Mouse (Mus musculus) neural tube, embryonic 14.5 days (tissue): Measurements from ENCODE around the gene Stn1. TPM values are rescaled to one million over a fixed set of nuclear protein-coding genes. Genes with fewer than 3 reads are reported as not detected.

Source experiments
- ATAC-seq: fragments of 200-750 bp; cut with Nextera tagmentation; 2 replicates; pipeline ENCODE4 v1.8.0; 2017; ENCODE audit warnings: low read depth, mild to moderate bottlenecking, moderate TSS enrichment, moderate library complexity
- H3K27ac ChIP-seq: fragments of 300-500 bp; sonication (generic); 2 replicates; pipeline ENCODE4 v1.5.1; 2014; ENCODE audit warnings: low read depth, mild to moderate bottlenecking, control low read depth, low read length, moderate library complexity, mixed read lengths
- H3K27me3 ChIP-seq: fragments of 300-500 bp; sonication (generic); 2 replicates; pipeline ENCODE4 v1.6.1; 2014; ENCODE audit warnings: low read length; ENCODE audit not compliant: control insufficient read depth, insufficient read depth
- H3K36me3 ChIP-seq: fragments of 300-500 bp; sonication (generic); 2 replicates; pipeline ENCODE4 v1.6.1; 2014; ENCODE audit warnings: low read length, mixed read lengths; ENCODE audit not compliant: control insufficient read depth, insufficient read depth
- H3K4me1 ChIP-seq: fragments of 300-500 bp; sonication (generic); 2 replicates; pipeline ENCODE4 v1.6.1; 2014; ENCODE audit warnings: low read length; ENCODE audit not compliant: control insufficient read depth, insufficient read depth
- H3K4me2 ChIP-seq: fragments of 300-500 bp; sonication (generic); 2 replicates; pipeline ENCODE4 v1.6.1; 2014; ENCODE audit warnings: mild to moderate bottlenecking, low read depth, low read length, control low read depth
- H3K4me3 ChIP-seq: fragments of 300-500 bp; sonication (generic); 2 replicates; pipeline ENCODE4 v1.5.1; 2014; ENCODE audit warnings: low read depth, low read length, control low read depth, mixed read lengths
- H3K9ac ChIP-seq: fragments of 300-500 bp; sonication (generic); replicated peaks from 2 replicates; pipeline ENCODE4 v1.6.1; 2014; ENCODE audit warnings: low read depth, mild to moderate bottlenecking, control low read depth, low read length, mixed read lengths
- H3K9me3 ChIP-seq: fragments of 300-500 bp; sonication (generic); 2 replicates; pipeline ENCODE4 v1.6.1; 2016; ENCODE audit warnings: low read length; ENCODE audit not compliant: control insufficient read depth
- WGBS: fragments of 180-500 bp; shearing (Covaris S2); extraction: QIAGEN DNeasy Blood & Tissue Kit; methylation state at CpG from one replicate; pipeline ENCODE4 v1.1.7; 2014; 5-methylcytosine and 5-hydroxymethylcytosine counted together
- polyA plus RNA-seq: library from polyadenylated mRNA; unstranded; fragments of >200 nt; fragmentation: Nextera tagmentation; extraction: Ambion mirVana; gene quantifications from 2 replicates; pipeline ENCODE4 v1.2.1, GENCODE M21; 2014

Stn1 gene
- polyA plus RNA-seq, 1 experiment from 2014 or later, result 26.0 TPM

GRCm38 (mm10) chr19:47549174-47549573 is 11.9 kb upstream of the Stn1 start:
- Histone ChIP-seq H3K36me3 (no peaks in the 10 kb centered on the region), H3K9me3 (no peaks in the 10 kb centered on the region), H3K4me3 (no peak overlapping the region), H3K27ac (no peak overlapping the region), H3K9ac (no peak overlapping the region), H3K4me2 (no peak overlapping the region), H3K4me1 (0 out of 2 replicates have a peak, but pooled peaks cover 3% of the 10 kb centered on the region), H3K27me3 (no peaks in the 10 kb centered on the region)
- WGBS, result 52% methylated on average over 9 of the region's 9 CpGs
- ATAC-seq, result no peak

DNA sequence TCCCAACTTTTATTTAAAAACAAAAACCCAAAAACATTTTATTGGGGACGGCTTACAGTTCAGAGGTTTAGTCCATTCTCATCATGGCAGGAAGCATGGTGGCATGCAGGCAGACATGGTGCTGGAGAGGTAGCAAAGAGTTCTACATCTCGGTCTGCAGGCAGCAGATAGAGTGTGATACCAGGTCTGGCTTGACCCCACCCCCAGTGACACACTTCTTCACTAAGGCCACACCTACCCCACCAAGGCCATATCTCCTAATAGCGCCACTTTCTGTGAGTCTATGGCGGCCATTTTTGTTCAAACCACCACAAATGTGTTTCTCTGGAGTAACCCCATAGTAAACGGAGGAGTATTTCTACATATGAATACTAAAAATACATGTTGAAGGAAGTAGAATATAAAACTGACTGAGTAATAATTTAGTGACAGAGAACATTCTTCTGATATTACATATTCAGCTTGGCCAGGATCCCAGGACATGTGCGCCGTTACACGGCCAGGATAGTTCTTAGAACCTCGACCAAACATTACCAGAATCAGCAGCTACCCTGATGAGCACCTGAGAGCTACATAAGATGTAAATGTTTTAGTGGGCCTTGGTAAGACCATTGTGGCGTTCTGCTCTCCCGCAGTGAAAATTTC is 11.2 kb upstream of the Stn1 start:
- 92% methylated on average over 11 of the region's 11 CpGs for WGBS
- no peak overlapping the region for H3K9ac ChIP-seq
- H3K27me3 ChIP-seq, result no peaks in the 10 kb centered on the region
- 0 out of 2 replicates have a peak, but pooled peaks cover 3% of the 10 kb centered on the region for H3K4me1 ChIP-seq
- H3K27ac ChIP-seq, result no peak overlapping the region
- no peaks in the 10 kb centered on the region for H3K9me3 ChIP-seq
- no peak overlapping the region for H3K4me2 ChIP-seq
- no peak overlapping the region for H3K4me3 ChIP-seq
- no peak for ATAC-seq
- no peaks in the 10 kb centered on the region for H3K36me3 ChIP-seq

- Histone ChIP-seq H3K27ac (no peak overlapping the region), H3K36me3 (no peaks in the 10 kb centered on the region), H3K4me1 (0 out of 2 replicates have a peak, but pooled peaks cover 3% of the 10 kb centered on the region), H3K27me3 (no peaks in the 10 kb centered on the region), H3K4me2 (no peak overlapping the region), H3K9ac (no peak overlapping the region), H3K9me3 (no peaks in the 10 kb centered on the region), H3K4me3 (no peak overlapping the region)
- peak; percentile 49; the same call in 1 of the 2 replicates for ATAC-seq
Measured at GRCm38 (mm10) chr19:47545528-47545927, 8.2 kb upstream of the Stn1 start.

- Histone ChIP-seq H3K4me3 (no peak overlapping the region), H3K9ac (no peak overlapping the region), H3K4me2 (no peak overlapping the region), H3K36me3 (no peaks in the 10 kb centered on the region), H3K4me1 (0 out of 2 replicates have a peak, but pooled peaks cover 3% of the 10 kb centered on the region), H3K27ac (no peak overlapping the region), H3K27me3 (no peaks in the 10 kb centered on the region), H3K9me3 (no peaks in the 10 kb centered on the region)
- 20% methylated on average over 3 of the region's 3 CpGs for WGBS
- no peak; the same call in 1 of the 2 replicates for ATAC-seq
Measured at GRCm38 (mm10) chr19:47545055-47545454, 7.7 kb upstream of the Stn1 start.

- Histone ChIP-seq H3K4me1 (peaks cover 2% of the 10 kb centered on the region; the same call in 1 of the 2 replicates), H3K27ac (no peak overlapping the region), H3K4me3 (no peak overlapping the region), H3K9me3 (no peaks in the 10 kb centered on the region), H3K36me3 (no peaks in the 10 kb centered on the region), H3K27me3 (no peaks in the 10 kb centered on the region), H3K9ac (no peak overlapping the region), H3K4me2 (no peak overlapping the region)
- no peak for ATAC-seq
- 66% methylated on average over 7 of the region's 7 CpGs for WGBS
Measured at GRCm38 (mm10) chr19:47542441-47542840, 5.1 kb upstream of the Stn1 start.

- no peaks in the 10 kb centered on the region for H3K9me3 ChIP-seq
- WGBS, result 16% methylated on average over 6 of the region's 6 CpGs
- peaks cover 7% of the 10 kb centered on the region; the same call in 1 of the 2 replicates for H3K4me1 ChIP-seq
- no peak for ATAC-seq
- H3K27me3 ChIP-seq, result no peaks in the 10 kb centered on the region
- H3K4me2 ChIP-seq, result no peak overlapping the region
- no peak overlapping the region for H3K4me3 ChIP-seq
- no peak overlapping the region for H3K9ac ChIP-seq
- H3K27ac ChIP-seq, result no peak overlapping the region
- no peaks in the 10 kb centered on the region for H3K36me3 ChIP-seq
Measured at GRCm38 (mm10) chr19:47538801-47539200, 1.5 kb upstream of the Stn1 start.

- WGBS, result 85% methylated on average over 6 of the region's 6 CpGs
- Histone ChIP-seq H3K27ac (no peak overlapping the region; the same call in 1 of the 2 replicates), H3K36me3 (no peaks in the 10 kb centered on the region), H3K4me3 (no peak overlapping the region), H3K4me1 (peaks cover 7% of the 10 kb centered on the region; the same call in 1 of the 2 replicates), H3K27me3 (no peaks in the 10 kb centered on the region), H3K4me2 (peak overlapping the region; percentile 56; the same call in 1 of the 2 replicates), H3K9ac (no peak overlapping the region), H3K9me3 (no peaks in the 10 kb centered on the region)
- no peak for ATAC-seq
Measured at GRCm38 (mm10) chr19:47537879-47538278, 572 bp upstream of the Stn1 start.

DNA sequence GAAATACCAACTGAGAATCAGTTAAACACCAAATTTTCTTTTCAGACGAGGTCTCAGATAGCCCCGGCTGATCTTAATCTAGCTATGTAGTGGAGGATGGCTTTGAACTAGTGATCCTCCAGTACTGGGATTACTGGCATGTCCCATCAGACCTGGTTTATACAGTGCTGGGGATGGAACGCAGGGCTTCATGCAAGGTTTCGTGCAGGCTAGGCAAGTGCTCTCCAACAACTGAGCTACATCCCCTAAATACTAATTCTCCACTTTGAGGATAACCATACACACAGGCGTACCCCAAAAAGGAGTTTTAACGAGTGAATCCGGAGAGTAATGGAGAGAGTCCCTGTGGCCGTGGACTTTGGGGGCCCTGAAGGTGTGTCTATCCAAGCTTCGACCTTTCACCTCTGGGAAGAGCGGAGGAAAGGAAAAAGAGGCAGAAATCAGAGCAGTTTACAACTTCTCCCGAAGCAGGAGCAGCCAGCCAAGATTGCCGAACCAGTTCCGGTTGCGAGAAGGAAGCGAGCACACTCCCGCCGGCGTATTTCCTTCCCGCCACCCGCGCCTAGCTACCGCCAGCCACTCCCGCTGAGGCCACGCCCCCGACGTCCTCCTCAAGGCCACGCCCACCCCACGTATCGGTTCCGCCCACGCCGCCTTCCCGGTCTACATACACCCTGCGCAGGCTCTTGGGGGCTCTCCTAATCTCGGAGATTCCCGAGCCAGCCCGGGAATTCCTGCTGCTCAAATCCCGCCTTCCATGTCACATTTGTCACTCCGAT is 597 bp downstream of the Stn1 start:
- no peaks in the 10 kb centered on the region for H3K36me3 ChIP-seq
- peak overlapping the region; percentile 71 for H3K27ac ChIP-seq
- no peaks in the 10 kb centered on the region for H3K9me3 ChIP-seq
- WGBS, result 4% methylated on average over 39 of the region's 39 CpGs
- peak; percentile 97 for ATAC-seq
- H3K9ac ChIP-seq, result peak overlapping the region; percentile 37
- peak overlapping the region; percentile 38 for H3K4me3 ChIP-seq
- peaks cover 7% of the 10 kb centered on the region; the same call in 1 of the 2 replicates for H3K4me1 ChIP-seq
- H3K27me3 ChIP-seq, result no peaks in the 10 kb centered on the region
- peak overlapping the region; percentile 56 for H3K4me2 ChIP-seq

- no peak overlapping the region for H3K4me3 ChIP-seq
- 74% methylated on average over 1 of the region's 1 CpGs for WGBS
- no peaks in the 10 kb centered on the region for H3K27me3 ChIP-seq
- ATAC-seq, result no peak
- H3K27ac ChIP-seq, result no peak overlapping the region
- no peaks in the 10 kb centered on the region for H3K9me3 ChIP-seq
- no peak overlapping the region for H3K4me2 ChIP-seq
- H3K4me1 ChIP-seq, result peaks cover 7% of the 10 kb centered on the region; the same call in 1 of the 2 replicates
- no peak overlapping the region for H3K9ac ChIP-seq
- no peaks in the 10 kb centered on the region for H3K36me3 ChIP-seq
Measured at GRCm38 (mm10) chr19:47534131-47534530, 3.2 kb downstream of the Stn1 start.
